Mouse (Mus musculus) liver, embryonic 16.5 days (tissue): ENCODE data around the gene Plk4. TPM values are rescaled to one million over a fixed set of nuclear protein-coding genes. Genes with fewer than 3 reads are reported as not detected.
"Not testable (repeated sequence)": the region's sequence is repeated elsewhere in the genome, so short reads cannot be mapped to it uniquely, and the experiment has no call there.

Experiments
- ATAC-seq: fragments of 200-750 bp; cut with Nextera tagmentation; 2 replicates; pipeline ENCODE4 v1.8.0; 2017; ENCODE audit warnings: low read depth, mild to moderate bottlenecking, moderate number of reproducible peaks, moderate library complexity
- H3K27ac ChIP-seq: fragments of 300-500 bp; sonication (generic); 2 replicates; pipeline ENCODE4 v1.5.1; 2014; ENCODE audit warnings: mild to moderate bottlenecking, low read length
- H3K27me3 ChIP-seq: fragments of 300-500 bp; sonication (generic); 2 replicates; pipeline ENCODE4 v1.6.1; 2014; ENCODE audit warnings: low read depth, low read length, mixed read lengths; ENCODE audit not compliant: control insufficient read depth, insufficient read depth
- H3K36me3 ChIP-seq: fragments of 300-500 bp; sonication (generic); 2 replicates; pipeline ENCODE4 v1.6.1; 2014; ENCODE audit warnings: mild to moderate bottlenecking; ENCODE audit not compliant: control insufficient read depth, insufficient read depth
- H3K4me1 ChIP-seq: fragments of 300-500 bp; sonication (generic); 2 replicates; pipeline ENCODE4 v1.6.1; 2014; ENCODE audit warnings: low read depth, low read length, mixed read lengths; ENCODE audit not compliant: control insufficient read depth
- H3K4me2 ChIP-seq: fragments of 300-500 bp; sonication (generic); 2 replicates; pipeline ENCODE4 v1.6.1; 2014; ENCODE audit warnings: low read depth, low read length, mixed read lengths
- H3K4me3 ChIP-seq: fragments of 300-500 bp; sonication (generic); 2 replicates; pipeline ENCODE4 v1.5.1; 2014; ENCODE audit warnings: low read depth, mild to moderate bottlenecking, low read length
- H3K9ac ChIP-seq: fragments of 300-500 bp; sonication (generic); 2 replicates; pipeline ENCODE4 v1.6.1; 2014; ENCODE audit warnings: low read depth, low read length
- H3K9me3 ChIP-seq: fragments of 300-500 bp; sonication (generic); replicated peaks from 2 replicates; pipeline ENCODE4 v1.6.1; 2016; ENCODE audit warnings: low read length; ENCODE audit not compliant: control insufficient read depth
- WGBS: fragments of 180-500 bp; shearing (Covaris S2); extraction: QIAGEN DNeasy Blood & Tissue Kit; methylation state at CpG from one replicate; pipeline ENCODE4 v1.1.7; 2014; ENCODE audit not compliant: insufficient replicate concordance; 5-methylcytosine and 5-hydroxymethylcytosine counted together
- polyA plus RNA-seq: library from polyadenylated mRNA; unstranded; fragments of >200 nt; fragmentation: Nextera tagmentation; extraction: Ambion mirVana; gene quantifications from 2 replicates; pipeline ENCODE4 v1.2.1, GENCODE M21; 2015

Gene Plk4
- polyA plus RNA-seq, 1 experiment from 2014 or later = 33.3 TPM

- 89% methylated on average over 2 of the region's 2 CpGs for WGBS
- no peak overlapping the region for H3K4me2 ChIP-seq
- H3K9me3 ChIP-seq = no peaks in the 10 kb centered on the region
- no peak for ATAC-seq
- no peak overlapping the region for H3K27ac ChIP-seq
- no peak overlapping the region for H3K4me3 ChIP-seq
- H3K9ac ChIP-seq = no peak overlapping the region
- no peaks in the 10 kb centered on the region for H3K27me3 ChIP-seq
- H3K36me3 ChIP-seq = peaks cover 58% of the 10 kb centered on the region
- H3K4me1 ChIP-seq = no peaks in the 10 kb centered on the region
Measured at GRCm38 (mm10) chr3:40809894-40810293, 10.1 kb downstream of the Plk4 start.

- Histone ChIP-seq H3K4me1 (no peaks in the 10 kb centered on the region), H3K4me3 (no peak overlapping the region), H3K36me3 (peaks cover 56% of the 10 kb centered on the region), H3K9ac (no peak overlapping the region), H3K4me2 (no peak overlapping the region), H3K9me3 (no peaks in the 10 kb centered on the region), H3K27ac (no peak overlapping the region), H3K27me3 (no peaks in the 10 kb centered on the region)
- WGBS = 90% methylated on average over 2 of the region's 2 CpGs
- no peak for ATAC-seq
Measured at GRCm38 (mm10) chr3:40813275-40813674, 13.5 kb downstream of the Plk4 start.

GRCm38 (mm10) chr3:40845521-40845920, 45.7 kb downstream of the Plk4 start:
- not testable (repeated sequence) for H3K27ac ChIP-seq, H3K36me3 ChIP-seq, H3K9ac ChIP-seq, H3K27me3 ChIP-seq, H3K4me1 ChIP-seq, ATAC-seq, H3K9me3 ChIP-seq
- 78% methylated on average over 5 of the region's 6 CpGs for WGBS
- Histone ChIP-seq H3K4me3 (peak overlapping the region; percentile 73), H3K4me2 (peak overlapping the region; percentile 76)

GRCm38 (mm10) chr3:40846473-40846956, 46.7 kb downstream of the Plk4 start, which contains the start of gene Mfsd8:
Gene Mfsd8, minus strand, starts transcription at chr3:40846886.
- Histone ChIP-seq H3K9ac (peak within 1 kb of the TSS; percentile 79), H3K4me2 (peak within 1 kb of the TSS; percentile 79), H3K27ac (peak within 1 kb of the TSS; percentile 87), H3K4me3 (peak within 1 kb of the TSS; percentile 73)
- H3K36me3 ChIP-seq, H3K9me3 ChIP-seq, H3K4me1 ChIP-seq, H3K27me3 ChIP-seq: not testable (repeated sequence)
- peak; percentile 98 for ATAC-seq
- under 1% methylated on average over 39 of the region's 39 CpGs for WGBS

- not testable (repeated sequence) for H3K27me3 ChIP-seq, H3K4me1 ChIP-seq, H3K9me3 ChIP-seq, H3K36me3 ChIP-seq, ATAC-seq
- peak within 1 kb of the TSS; percentile 79 for H3K4me2 ChIP-seq
- peak within 1 kb of the TSS; percentile 87 for H3K27ac ChIP-seq
- peak within 1 kb of the TSS; percentile 73 for H3K4me3 ChIP-seq
- WGBS = 0% methylated on average over 2 of the region's 4 CpGs
- H3K9ac ChIP-seq = peak within 1 kb of the TSS; percentile 79
Measured at GRCm38 (mm10) chr3:40846957-40847017, 47.0 kb downstream of the Plk4 start, which contains the start of gene Abhd18. Gene Abhd18, plus strand, starts transcription at chr3:40846970.

GRCm38 (mm10) chr3:40847018-40847417, 47.2 kb downstream of the Plk4 start:
- 1% methylated on average over 17 of the region's 21 CpGs for WGBS
- H3K36me3 ChIP-seq, H3K27me3 ChIP-seq, H3K9me3 ChIP-seq, H3K4me1 ChIP-seq: not testable (repeated sequence)
- H3K4me3 ChIP-seq = peak overlapping the region; percentile 73
- H3K27ac ChIP-seq = peak overlapping the region; percentile 77
- peak overlapping the region; percentile 66 for H3K9ac ChIP-seq
- peak; percentile 39; the same call in 1 of the 2 replicates for ATAC-seq
- H3K4me2 ChIP-seq = peak overlapping the region; percentile 79

- H3K27ac ChIP-seq = not testable (repeated sequence)
Measured at GRCm38 (mm10) chr3:40847936-40848335, 48.1 kb downstream of the Plk4 start.

GRCm38 (mm10) chr3:40853123-40853738, 53.4 kb downstream of the Plk4 start:
- H3K27me3 ChIP-seq = not testable (repeated sequence)
- 70% methylated on average over 3 of the region's 3 CpGs for WGBS

More at GRCm38 (mm10) chr3:40847936-40848335, 48.1 kb downstream of the Plk4 start:
- not testable (repeated sequence) for H3K9ac ChIP-seq, H3K4me1 ChIP-seq, H3K36me3 ChIP-seq, H3K9me3 ChIP-seq, H3K4me3 ChIP-seq, H3K4me2 ChIP-seq, H3K27me3 ChIP-seq, ATAC-seq
- 63% methylated on average over 2 of the region's 2 CpGs for WGBS

More at GRCm38 (mm10) chr3:40853123-40853738, 53.4 kb downstream of the Plk4 start:
- H3K9ac ChIP-seq, ATAC-seq, H3K27ac ChIP-seq, H3K9me3 ChIP-seq, H3K4me2 ChIP-seq, H3K4me1 ChIP-seq, H3K4me3 ChIP-seq, H3K36me3 ChIP-seq: not testable (repeated sequence)
